Mouse (Mus musculus): ENCODE results near the gene Kcnq1. TPM values are rescaled to one million over a fixed set of nuclear protein-coding genes. Genes with fewer than 3 reads are reported as not detected.

The Kcnq1 gene
- polyA plus RNA-seq, 1 experiment from 2014 or later, result 1.5 TPM

GRCm38 (mm10) chr7:143165687-143166265 lies 59.6 kb downstream of the Kcnq1 start:
- Histone ChIP-seq H3K36me3 (ENCODE audit: control insufficient read depth, insufficient read depth, low read length) (no peaks in the 10 kb centered on the region), H3K27ac (ENCODE audit: low read depth, low read length) (no peak overlapping the region), H3K4me1 (replicated peaks; ENCODE audit: control insufficient read depth, insufficient read depth, low read length) (no peaks in the 10 kb centered on the region), H3K4me2 (ENCODE audit: low read depth, low read length, severe bottlenecking) (no peak overlapping the region), H3K9me3 (ENCODE audit: control insufficient read depth, low read length) (no peaks in the 10 kb centered on the region), H3K4me3 (ENCODE audit: low read depth, low read length) (no peak overlapping the region), H3K9ac (ENCODE audit: low read length) (no peak overlapping the region), H3K27me3 (ENCODE audit: control insufficient read depth, insufficient read depth, low read length) (no peaks in the 10 kb centered on the region)
- 81% methylated on average over 7 of the region's 7 CpGs for WGBS
- no peak for DNase-seq (ENCODE audit: low spot score)
- ATAC-seq (replicated peaks; ENCODE audit: low FRiP score), result no peak

- Histone ChIP-seq H3K4me1 (replicated peaks; ENCODE audit: control insufficient read depth, insufficient read depth, low read length) (no peaks in the 10 kb centered on the region), H3K36me3 (ENCODE audit: control insufficient read depth, insufficient read depth, low read length) (no peaks in the 10 kb centered on the region), H3K27me3 (ENCODE audit: control insufficient read depth, insufficient read depth, low read length) (no peaks in the 10 kb centered on the region), H3K4me3 (ENCODE audit: low read depth, low read length) (no peak overlapping the region), H3K9ac (ENCODE audit: low read length) (no peak overlapping the region), H3K9me3 (ENCODE audit: control insufficient read depth, low read length) (no peaks in the 10 kb centered on the region), H3K27ac (ENCODE audit: low read depth, low read length) (no peak overlapping the region), H3K4me2 (ENCODE audit: low read depth, low read length, severe bottlenecking) (no peak overlapping the region)
- ATAC-seq (replicated peaks; ENCODE audit: low FRiP score) (no peak), DNase-seq (ENCODE audit: low spot score) (no peak)
- 78% methylated on average over 3 of the region's 3 CpGs for WGBS
These were observed 61.1 kb downstream of the Kcnq1 start for GRCm38 (mm10) chr7:143167275-143167674.

GRCm38 (mm10) chr7:143169371-143169770 lies 63.2 kb downstream of the Kcnq1 start:
- no peaks in the 10 kb centered on the region for H3K4me1 ChIP-seq (replicated peaks; ENCODE audit: control insufficient read depth, insufficient read depth, low read length)
- H3K9me3 ChIP-seq (ENCODE audit: control insufficient read depth, low read length), result no peaks in the 10 kb centered on the region
- ATAC-seq (replicated peaks; ENCODE audit: low FRiP score) (no peak), DNase-seq (ENCODE audit: low spot score) (no peak)
- H3K9ac ChIP-seq (ENCODE audit: low read length), result no peak overlapping the region
- no peaks in the 10 kb centered on the region for H3K36me3 ChIP-seq (ENCODE audit: control insufficient read depth, insufficient read depth, low read length)
- H3K4me2 ChIP-seq (ENCODE audit: low read depth, low read length, severe bottlenecking), result no peak overlapping the region
- H3K27me3 ChIP-seq (ENCODE audit: control insufficient read depth, insufficient read depth, low read length), result no peaks in the 10 kb centered on the region
- 91% methylated on average over 3 of the region's 3 CpGs for WGBS
- H3K4me3 ChIP-seq (ENCODE audit: low read depth, low read length), result no peak overlapping the region
- H3K27ac ChIP-seq (ENCODE audit: low read depth, low read length), result no peak overlapping the region

- no peak overlapping the region for H3K4me3 ChIP-seq (ENCODE audit: low read depth, low read length)
- no peaks in the 10 kb centered on the region for H3K9me3 ChIP-seq (ENCODE audit: control insufficient read depth, low read length)
- DNase-seq (ENCODE audit: low spot score) (no peak), ATAC-seq (replicated peaks; ENCODE audit: low FRiP score) (no peak)
- H3K4me1 ChIP-seq (replicated peaks; ENCODE audit: control insufficient read depth, insufficient read depth, low read length), result 0 out of 2 replicates have a peak, but pooled peaks cover 1% of the 10 kb centered on the region
- no peaks in the 10 kb centered on the region for H3K27me3 ChIP-seq (ENCODE audit: control insufficient read depth, insufficient read depth, low read length)
- H3K36me3 ChIP-seq (ENCODE audit: control insufficient read depth, insufficient read depth, low read length), result no peaks in the 10 kb centered on the region
- H3K27ac ChIP-seq (ENCODE audit: low read depth, low read length), result no peak overlapping the region
- no peak overlapping the region for H3K4me2 ChIP-seq (ENCODE audit: low read depth, low read length, severe bottlenecking)
- WGBS, result 81% methylated on average over 5 of the region's 5 CpGs
- no peak overlapping the region for H3K9ac ChIP-seq (ENCODE audit: low read length)
These were observed 66.9 kb downstream of the Kcnq1 start for GRCm38 (mm10) chr7:143172914-143173547.

- Histone ChIP-seq H3K9ac (ENCODE audit: low read length) (no peak overlapping the region), H3K4me1 (replicated peaks; ENCODE audit: control insufficient read depth, insufficient read depth, low read length) (peaks cover 1% of the 10 kb centered on the region; the same call in 1 of the 2 replicates), H3K4me2 (ENCODE audit: low read depth, low read length, severe bottlenecking) (no peak overlapping the region), H3K36me3 (ENCODE audit: control insufficient read depth, insufficient read depth, low read length) (no peaks in the 10 kb centered on the region), H3K9me3 (ENCODE audit: control insufficient read depth, low read length) (no peaks in the 10 kb centered on the region), H3K27ac (ENCODE audit: low read depth, low read length) (no peak overlapping the region), H3K27me3 (ENCODE audit: control insufficient read depth, insufficient read depth, low read length) (no peaks in the 10 kb centered on the region), H3K4me3 (ENCODE audit: low read depth, low read length) (no peak overlapping the region)
- no peak for DNase-seq (ENCODE audit: low spot score)
- WGBS, result 32% methylated on average over 6 of the region's 6 CpGs
- ATAC-seq (replicated peaks; ENCODE audit: low FRiP score), result no peak
These were observed 68.5 kb downstream of the Kcnq1 start for GRCm38 (mm10) chr7:143174633-143175032.

- DNase-seq (ENCODE audit: low spot score), result no peak
- H3K9ac ChIP-seq (ENCODE audit: low read length), result no peak overlapping the region
- ATAC-seq (replicated peaks; ENCODE audit: low FRiP score), result no peak
- H3K9me3 ChIP-seq (ENCODE audit: control insufficient read depth, low read length), result no peaks in the 10 kb centered on the region
- 36% methylated on average over 2 of the region's 2 CpGs for WGBS
- peaks cover 1% of the 10 kb centered on the region; the same call in 1 of the 2 replicates for H3K4me1 ChIP-seq (replicated peaks; ENCODE audit: control insufficient read depth, insufficient read depth, low read length)
- H3K27ac ChIP-seq (ENCODE audit: low read depth, low read length), result no peak overlapping the region
- H3K4me3 ChIP-seq (ENCODE audit: low read depth, low read length), result no peak overlapping the region
- H3K36me3 ChIP-seq (ENCODE audit: control insufficient read depth, insufficient read depth, low read length), result no peaks in the 10 kb centered on the region
- no peaks in the 10 kb centered on the region for H3K27me3 ChIP-seq (ENCODE audit: control insufficient read depth, insufficient read depth, low read length)
- H3K4me2 ChIP-seq (ENCODE audit: low read depth, low read length, severe bottlenecking), result no peak overlapping the region
These were observed 72.7 kb downstream of the Kcnq1 start for GRCm38 (mm10) chr7:143178831-143179230.

GRCm38 (mm10) chr7:143180761-143181160 lies 74.6 kb downstream of the Kcnq1 start:
- H3K4me3 ChIP-seq (ENCODE audit: low read depth, low read length), result no peak overlapping the region
- H3K27me3 ChIP-seq (ENCODE audit: control insufficient read depth, insufficient read depth, low read length), result no peaks in the 10 kb centered on the region
- no peaks in the 10 kb centered on the region for H3K9me3 ChIP-seq (ENCODE audit: control insufficient read depth, low read length)
- WGBS, result 67% methylated on average over 3 of the region's 3 CpGs
- ATAC-seq (replicated peaks; ENCODE audit: low FRiP score) (no peak), DNase-seq (ENCODE audit: low spot score) (peak; percentile 53)
- no peaks in the 10 kb centered on the region; the same call in 1 of the 2 replicates for H3K4me1 ChIP-seq (replicated peaks; ENCODE audit: control insufficient read depth, insufficient read depth, low read length)
- H3K9ac ChIP-seq (ENCODE audit: low read length), result no peak overlapping the region
- H3K27ac ChIP-seq (ENCODE audit: low read depth, low read length), result no peak overlapping the region
- no peaks in the 10 kb centered on the region for H3K36me3 ChIP-seq (ENCODE audit: control insufficient read depth, insufficient read depth, low read length)
- no peak overlapping the region for H3K4me2 ChIP-seq (ENCODE audit: low read depth, low read length, severe bottlenecking)

GRCm38 (mm10) chr7:143181311-143181710 lies 75.1 kb downstream of the Kcnq1 start:
- Histone ChIP-seq H3K36me3 (ENCODE audit: control insufficient read depth, insufficient read depth, low read length) (no peaks in the 10 kb centered on the region), H3K9me3 (ENCODE audit: control insufficient read depth, low read length) (no peaks in the 10 kb centered on the region), H3K4me2 (ENCODE audit: low read depth, low read length, severe bottlenecking) (no peak overlapping the region), H3K27ac (ENCODE audit: low read depth, low read length) (no peak overlapping the region), H3K9ac (ENCODE audit: low read length) (no peak overlapping the region), H3K27me3 (ENCODE audit: control insufficient read depth, insufficient read depth, low read length) (no peaks in the 10 kb centered on the region), H3K4me1 (replicated peaks; ENCODE audit: control insufficient read depth, insufficient read depth, low read length) (no peaks in the 10 kb centered on the region; the same call in 1 of the 2 replicates), H3K4me3 (ENCODE audit: low read depth, low read length) (no peak overlapping the region)
- ATAC-seq (replicated peaks; ENCODE audit: low FRiP score), result no peak
- peak; percentile 7 for DNase-seq (ENCODE audit: low spot score)
- WGBS, result 90% methylated on average over 4 of the region's 4 CpGs

- no peak overlapping the region for H3K9ac ChIP-seq (ENCODE audit: low read length)
- ATAC-seq (replicated peaks; ENCODE audit: low FRiP score) (no peak), DNase-seq (ENCODE audit: low spot score) (no peak)
- no peaks in the 10 kb centered on the region for H3K27me3 ChIP-seq (ENCODE audit: control insufficient read depth, insufficient read depth, low read length)
- H3K36me3 ChIP-seq (ENCODE audit: control insufficient read depth, insufficient read depth, low read length), result no peaks in the 10 kb centered on the region
- 82% methylated on average over 6 of the region's 6 CpGs for WGBS
- H3K4me2 ChIP-seq (ENCODE audit: low read depth, low read length, severe bottlenecking), result no peak overlapping the region
- no peak overlapping the region for H3K27ac ChIP-seq (ENCODE audit: low read depth, low read length)
- no peaks in the 10 kb centered on the region for H3K9me3 ChIP-seq (ENCODE audit: control insufficient read depth, low read length)
- H3K4me3 ChIP-seq (ENCODE audit: low read depth, low read length), result no peak overlapping the region
- no peaks in the 10 kb centered on the region for H3K4me1 ChIP-seq (replicated peaks; ENCODE audit: control insufficient read depth, insufficient read depth, low read length)
These were observed 79.3 kb downstream of the Kcnq1 start for GRCm38 (mm10) chr7:143185506-143185905.

Measured in forebrain, embryonic 11.5 days (tissue).